Mouse (Mus musculus) induced T-regulatory cell, adult 2 months (primary cell): ENCODE data around the gene Kcnb1.
A peak's percentile ranks its signal among the peaks of the same experiment; 100 is the strongest.

ENCODE experiments used
- DNase-seq: peaks from one replicate; pipeline ENCODE4 v3.0.0-alpha.2; 2012; ENCODE audit warnings: low read depth

Gene Kcnb1

DNA sequence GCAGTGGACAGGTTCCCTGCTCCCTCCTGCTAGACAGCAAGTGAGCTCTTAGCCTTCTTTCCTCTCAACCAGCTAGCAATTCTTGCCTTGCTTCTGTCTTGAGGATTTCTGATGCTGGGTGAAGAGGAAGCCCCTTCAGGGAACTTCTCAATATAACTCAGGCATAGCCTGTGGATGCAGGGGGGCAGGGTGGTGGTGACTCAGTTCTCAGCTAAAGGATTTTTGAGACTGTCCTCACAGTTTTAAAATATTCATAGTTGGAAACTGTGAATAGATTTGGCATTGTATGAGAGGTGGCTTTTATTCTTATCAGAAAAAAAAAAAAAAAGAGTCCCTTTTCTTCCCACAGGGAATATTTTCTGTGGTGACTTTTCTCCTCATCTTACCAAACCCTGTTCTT is 129.2 kb downstream of the Kcnb1 start:
- no peak for DNase-seq

DNA sequence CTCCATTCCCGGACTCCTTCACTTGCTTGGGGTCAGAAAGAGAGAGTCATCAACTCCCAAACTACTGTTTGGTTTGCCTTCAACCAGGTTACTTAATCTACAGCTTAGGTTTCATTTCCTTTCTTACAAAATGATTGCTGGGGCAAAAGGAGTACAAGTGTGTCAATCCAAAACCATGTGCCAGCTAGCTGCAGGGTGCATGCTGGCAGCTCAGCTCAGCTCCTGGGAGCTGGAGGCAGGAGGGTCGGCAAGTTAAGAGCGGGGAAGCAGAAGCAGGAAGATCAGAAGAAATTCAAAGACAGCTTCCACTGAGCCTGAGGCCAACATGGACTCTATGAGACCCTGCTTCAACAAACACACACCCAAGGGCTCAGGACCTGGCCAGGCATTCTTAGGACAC is 129.6 kb downstream of the Kcnb1 start:
- DNase-seq, result no peak

DNA sequence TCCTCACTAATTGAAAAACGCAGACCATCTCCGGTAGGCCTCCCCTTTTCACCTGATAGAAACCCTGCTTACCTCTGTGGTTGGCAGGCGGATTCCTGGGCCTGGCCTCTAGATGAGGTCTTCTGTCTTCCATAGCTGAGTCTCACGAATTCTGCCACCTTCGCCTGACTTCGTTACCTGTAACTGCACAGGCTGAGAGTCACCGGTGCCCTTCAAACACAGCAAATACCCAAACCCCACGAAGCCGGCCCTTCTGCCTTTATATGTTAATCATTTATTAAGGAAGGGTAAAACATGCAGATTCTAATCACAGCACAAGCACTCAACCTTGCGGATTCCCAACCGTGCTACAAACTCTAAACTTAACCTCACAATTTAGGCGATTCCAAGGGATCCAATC is 130.0 kb downstream of the Kcnb1 start:
- no peak for DNase-seq

DNA sequence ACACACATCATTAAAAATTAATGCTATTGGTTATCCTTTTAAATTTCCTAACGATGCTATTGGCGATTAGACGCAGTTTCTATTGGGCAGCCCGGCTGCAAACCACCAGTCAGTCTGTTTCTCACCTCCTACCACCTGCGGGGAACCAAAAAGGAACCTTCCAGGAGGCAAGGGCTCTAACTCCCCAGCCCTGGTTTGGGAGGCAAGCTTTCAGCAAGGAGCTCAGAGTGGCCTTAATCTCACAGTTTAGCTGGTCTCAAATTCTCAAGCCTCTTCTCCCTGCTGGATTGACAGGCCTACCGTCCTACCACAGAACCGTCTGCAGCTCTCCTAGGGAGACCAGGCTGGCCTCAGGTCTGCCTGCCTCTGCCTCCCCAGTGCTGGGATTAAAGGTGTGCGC is 130.4 kb downstream of the Kcnb1 start:
- DNase-seq, result no peak

DNA sequence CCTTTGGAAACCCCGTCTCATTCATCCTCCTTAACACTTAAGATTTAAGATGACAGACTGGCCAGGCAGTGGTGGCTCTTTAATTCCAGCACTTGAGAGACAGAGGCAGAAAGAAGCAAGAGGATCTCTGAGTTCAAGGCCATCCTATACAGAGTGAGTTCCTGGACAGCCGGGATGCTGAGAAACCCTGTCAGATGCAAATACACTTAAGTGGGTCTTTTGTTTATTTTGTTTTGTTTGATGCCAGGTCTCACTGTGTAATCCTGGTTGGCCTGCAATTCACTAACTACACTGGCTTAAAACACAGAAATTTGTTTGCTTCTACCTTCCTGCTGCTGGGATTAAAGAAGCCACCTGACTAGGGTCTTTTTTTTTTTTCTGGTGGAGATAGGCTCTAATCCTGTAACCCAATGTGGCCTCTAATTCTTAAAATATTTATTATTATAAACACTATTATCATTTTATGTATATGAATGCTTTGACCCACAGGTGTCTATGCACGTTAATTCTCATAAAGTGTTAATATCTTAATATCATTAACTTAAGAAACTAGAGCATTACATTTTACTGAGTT is 131.1 kb downstream of the Kcnb1 start:
- no peak for DNase-seq

DNA sequence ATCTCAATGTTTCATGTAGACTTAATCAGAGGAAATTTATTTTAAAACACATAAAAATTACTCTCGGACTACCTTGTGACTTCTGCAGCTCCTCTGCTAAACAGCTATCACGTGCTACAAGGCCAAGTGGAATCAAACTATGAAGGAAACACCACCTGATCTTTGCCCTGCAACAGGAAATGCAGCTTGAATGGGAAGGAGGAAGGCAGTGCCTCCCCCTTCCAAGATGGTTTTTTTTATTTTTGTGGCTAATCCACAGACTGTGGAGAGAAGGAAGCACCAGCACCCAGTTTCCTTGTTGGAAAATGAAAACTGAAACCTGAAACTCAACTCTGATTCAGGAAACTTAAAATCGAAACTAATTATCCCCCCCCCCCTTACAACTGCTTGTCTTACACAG is 131.8 kb downstream of the Kcnb1 start:
- peak; percentile 43 for DNase-seq

DNA sequence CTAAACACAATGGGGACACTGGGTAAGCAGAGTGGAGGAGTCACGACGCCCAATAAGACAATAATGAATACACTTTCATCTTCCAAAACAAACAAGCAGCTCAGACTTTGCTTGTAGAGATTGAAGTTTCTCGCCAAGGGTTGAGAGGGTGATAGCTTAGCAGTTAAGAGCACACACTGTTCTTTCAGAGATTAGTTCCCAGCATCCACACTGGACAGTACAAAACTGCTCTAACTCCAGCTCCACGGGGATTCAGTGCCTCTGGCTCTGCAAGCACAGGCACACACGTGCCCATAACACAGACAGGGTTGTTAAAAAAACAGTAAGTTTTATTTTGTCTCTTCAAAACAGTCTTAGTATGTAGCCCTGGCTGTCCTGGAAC is 133.0 kb downstream of the Kcnb1 start:
- no peak for DNase-seq

DNA sequence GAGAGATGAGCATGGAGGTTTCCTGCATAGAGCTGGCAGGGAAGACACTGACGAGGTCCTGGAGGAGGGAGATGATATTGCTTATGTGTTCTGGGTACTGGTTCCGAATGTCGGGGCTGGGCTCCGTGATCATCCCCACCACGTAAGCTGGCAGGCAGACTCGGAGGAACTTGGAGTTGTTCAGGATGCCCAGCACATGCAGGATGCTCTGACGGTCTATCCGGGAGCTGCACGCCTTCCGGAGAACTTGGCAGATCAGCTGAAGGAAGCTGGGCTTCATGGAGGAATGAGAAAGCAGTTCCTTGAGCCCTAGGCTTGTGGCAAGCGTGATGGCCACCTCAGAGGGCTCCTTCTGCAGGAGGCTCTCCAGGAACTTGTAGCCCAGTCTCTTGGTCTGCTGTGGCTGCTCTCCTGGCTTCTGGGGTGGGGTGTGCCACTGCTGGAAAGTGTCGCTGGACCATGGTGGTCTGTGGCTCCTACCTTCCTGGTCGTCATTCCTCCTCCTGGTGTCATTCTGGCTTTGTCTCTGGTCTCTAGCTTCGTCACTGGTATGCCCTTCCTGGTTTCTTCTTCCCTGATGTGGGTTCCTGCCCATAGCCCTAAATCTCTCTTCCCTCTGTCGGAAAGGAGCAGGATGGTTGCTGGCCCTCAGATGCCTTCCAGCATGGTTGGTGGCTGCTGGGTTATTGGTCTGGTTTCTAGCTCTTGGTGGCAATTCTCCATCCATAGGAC is 133.6 kb downstream of the Kcnb1 start:
- DNase-seq, result no peak

DNA sequence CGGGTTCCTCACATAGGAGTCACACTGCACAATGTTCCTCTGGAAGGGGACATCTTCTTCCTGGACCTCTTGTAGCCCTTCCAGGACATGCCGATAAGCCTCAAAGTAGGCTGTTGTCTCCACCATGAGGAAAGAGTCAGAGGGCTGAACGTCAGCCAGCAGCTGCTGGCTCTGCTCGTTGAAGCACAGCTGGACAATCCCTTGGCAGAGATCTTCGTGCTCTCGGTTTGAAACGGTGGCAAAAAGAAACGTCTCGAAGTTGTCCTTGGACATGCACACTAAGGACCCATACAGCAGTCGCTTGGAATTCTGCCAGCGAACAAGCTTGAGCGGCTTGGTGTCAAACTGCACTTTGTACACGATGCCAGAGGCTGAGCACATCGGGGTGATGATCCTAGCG is 134.6 kb downstream of the Kcnb1 start:
- DNase-seq, result no peak

DNA sequence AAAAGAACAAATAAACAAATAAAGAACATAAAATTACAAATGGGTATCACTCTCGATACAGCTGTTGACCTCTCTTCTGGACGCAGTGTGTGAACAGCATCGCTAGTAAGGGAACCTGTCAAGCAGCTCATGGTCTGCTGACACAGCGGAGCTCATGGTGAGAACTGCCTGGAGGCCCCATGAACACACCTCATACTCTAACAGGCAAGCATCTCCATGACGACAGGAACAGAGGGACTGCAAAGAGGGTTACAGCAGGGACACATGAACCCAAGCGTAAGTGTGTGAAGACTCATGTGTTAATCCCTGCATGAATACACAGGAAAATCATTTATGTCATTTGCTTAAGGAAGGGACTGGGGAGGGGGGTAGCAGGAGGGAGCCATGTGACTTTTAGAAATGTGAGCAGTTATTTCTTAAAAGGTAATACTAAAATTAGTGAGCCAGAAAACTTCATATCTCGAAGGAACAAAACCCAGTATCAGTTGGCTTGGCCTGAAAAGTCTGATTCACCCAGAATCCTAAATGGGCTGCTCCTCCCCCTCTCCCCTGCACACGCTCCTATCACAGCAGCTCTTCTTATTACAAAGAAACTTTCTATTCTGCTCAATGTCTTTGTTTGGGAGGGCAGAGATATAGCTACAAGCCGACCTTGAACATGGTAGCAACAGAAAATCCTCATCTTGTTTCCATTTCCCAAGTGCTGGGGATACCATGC is 136.7 kb downstream of the Kcnb1 start:
- DNase-seq, result no peak

DNA sequence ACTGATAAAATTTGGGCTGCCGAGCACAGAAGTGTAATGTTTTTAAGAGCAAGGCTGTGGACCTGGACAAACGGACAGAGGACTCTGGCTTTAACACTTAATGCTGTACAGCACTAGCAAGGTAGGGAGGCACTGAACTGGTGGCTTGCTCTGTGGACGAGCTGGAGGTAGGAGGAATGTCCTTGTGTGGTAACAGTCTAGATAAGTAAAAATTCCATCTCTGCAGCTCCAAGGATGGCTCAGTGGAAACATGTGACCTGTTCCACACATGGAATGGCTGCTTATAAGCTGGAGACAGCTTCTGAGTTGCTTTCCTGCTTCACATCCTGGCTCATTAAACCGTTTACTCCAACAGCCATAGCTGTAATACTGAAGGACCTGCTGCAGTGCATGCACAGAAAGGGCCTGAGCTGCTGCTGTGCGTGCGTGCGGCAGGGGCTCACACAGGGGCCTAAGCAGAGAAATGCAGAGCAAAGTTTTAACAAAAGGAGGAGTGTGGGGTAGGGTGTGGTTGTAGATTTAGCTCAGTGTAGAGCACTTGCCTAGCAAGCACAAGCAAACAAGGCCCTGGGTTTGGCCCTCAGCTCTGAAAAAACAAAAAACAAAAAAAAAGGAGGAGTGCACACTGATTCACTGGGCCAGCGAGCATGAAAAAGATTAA is 141.1 kb downstream of the Kcnb1 start:
- no peak for DNase-seq

DNA sequence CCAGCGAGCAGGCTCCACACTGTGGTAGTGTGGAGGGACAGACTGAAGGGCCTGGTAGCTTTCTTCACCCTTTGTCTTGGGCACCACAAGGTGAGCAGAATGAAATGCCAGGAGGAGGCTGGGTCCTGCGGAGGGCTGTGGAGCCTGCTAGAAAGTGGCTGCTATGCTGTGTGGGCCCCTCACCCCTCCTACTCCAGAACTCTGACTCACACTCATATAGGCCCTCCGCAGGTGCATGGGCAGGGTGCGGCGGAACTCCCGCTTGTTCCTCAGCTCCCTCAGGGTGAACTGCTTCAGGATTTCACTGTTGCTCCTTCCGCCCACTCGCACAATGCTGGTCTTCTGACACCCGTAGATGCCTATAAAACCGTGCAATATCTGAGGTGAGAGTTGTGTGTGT is 141.7 kb downstream of the Kcnb1 start:
- no peak for DNase-seq
